Mouse (Mus musculus) thymus, adult 18-20 months (tissue): Measurements from ENCODE around the gene Fam107b.

Experiments
- DNase-seq, 2 experiments: peaks; one replicate each; pipeline ENCODE4 v3.0.0; 2022; ENCODE audit warnings: mixed read lengths in 2 of 2

Fam107b gene

DNA sequence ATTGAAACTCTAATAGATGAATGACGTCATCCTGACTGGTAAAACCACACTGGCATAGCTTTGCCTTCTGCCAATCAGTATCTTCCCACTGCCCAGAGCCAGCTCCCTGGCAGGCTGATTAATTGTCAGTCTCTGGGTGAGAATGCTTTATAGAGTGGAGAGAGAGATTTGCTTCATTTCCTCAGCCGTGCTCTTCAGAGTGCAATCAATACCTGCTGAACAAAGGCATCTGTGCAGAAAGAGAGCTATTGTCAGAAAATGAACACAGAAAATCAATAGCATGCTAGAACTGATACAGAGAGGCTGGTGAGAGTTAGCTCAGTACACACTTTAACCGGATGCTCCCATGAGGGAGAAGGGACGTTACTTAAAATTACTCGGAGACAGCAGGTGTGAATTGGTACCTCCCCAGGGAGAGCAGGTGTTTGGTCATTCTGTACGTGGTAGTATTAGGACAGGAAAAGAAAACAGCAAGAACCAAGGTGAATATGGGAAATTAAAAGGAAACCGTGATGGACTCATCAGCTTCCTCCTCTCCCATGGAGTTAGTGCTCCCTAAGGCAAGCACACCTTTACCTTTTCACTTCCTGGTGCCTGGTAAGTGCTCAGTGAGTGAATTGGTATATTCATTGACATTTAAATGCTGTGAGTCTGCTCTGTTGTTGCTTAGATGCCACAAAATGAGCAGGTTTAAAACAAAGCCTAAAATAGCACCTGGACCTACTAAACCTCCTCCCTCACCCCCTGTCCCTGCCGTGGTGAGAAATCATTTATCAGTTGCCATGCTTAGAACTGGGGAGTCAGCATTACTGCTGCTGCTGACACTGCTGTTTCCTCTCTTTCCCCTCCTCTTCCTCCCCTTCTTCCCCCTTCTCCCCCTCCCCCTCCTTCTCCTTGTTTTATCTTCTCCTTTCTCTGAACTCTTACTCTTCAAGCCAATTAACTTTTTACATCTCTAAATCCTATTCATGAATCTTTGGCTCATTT is 38.9 kb downstream of the Fam107b start:
- no peak for DNase-seq

DNA sequence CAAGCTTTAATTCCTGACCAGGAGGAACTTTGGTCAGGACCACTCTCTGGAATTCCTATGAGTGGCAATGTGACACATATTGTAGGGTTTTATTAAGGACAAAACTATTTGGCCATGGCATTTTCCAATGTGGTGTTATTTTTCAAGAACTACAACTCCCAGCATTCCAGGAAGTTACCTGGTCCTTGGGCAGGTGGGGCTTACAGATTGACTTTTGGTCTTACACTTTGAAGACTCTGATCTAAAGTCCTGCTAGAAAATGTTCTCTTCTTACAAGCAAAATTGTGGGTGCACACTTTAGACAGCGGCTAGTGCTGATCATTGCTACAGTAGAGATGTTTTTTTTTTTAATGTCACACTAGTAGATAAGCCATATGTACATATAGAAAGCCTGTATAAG is 48.2 kb downstream of the Fam107b start:
- no peak for DNase-seq

DNA sequence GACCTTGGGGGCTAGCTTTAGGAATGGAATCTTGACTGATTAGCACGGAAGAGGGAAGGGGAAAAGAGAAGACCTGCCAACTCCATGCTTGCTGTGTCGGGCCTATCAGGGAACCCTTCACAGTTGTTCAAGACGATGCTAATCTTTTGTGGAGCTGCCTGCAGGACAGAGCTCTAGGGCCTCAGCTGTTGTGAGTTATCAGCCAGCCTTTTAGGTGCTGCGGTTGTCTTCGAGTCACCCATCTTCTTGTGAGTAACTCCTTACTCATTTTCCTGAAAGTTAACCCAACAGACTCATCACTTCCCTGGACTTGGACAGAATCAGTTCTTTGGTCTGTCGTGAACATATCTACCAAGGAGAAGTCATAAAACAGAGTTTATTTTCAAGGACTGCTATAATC is 51.3 kb downstream of the Fam107b start:
- DNase-seq: no peak

DNA sequence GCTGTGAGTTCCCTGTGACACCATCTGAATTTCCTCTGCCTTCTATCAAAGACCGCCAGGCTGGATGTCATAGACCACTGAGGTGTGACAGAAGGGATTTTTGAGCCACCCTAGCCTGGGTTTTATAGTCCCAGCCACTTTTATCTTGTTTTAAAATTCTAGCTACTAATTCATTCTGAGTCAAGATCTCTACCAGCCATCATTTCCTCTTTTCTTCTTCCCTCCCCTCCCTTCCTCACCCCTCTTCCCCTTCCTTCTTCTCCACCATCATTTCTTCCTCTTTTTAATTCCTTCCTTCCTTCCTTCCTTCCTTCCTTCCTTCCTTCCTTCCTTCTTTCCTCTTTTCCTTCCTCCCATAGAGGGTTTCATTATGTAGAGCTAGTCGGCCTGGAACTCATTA is 51.9 kb downstream of the Fam107b start:
- DNase-seq: no peak

DNA sequence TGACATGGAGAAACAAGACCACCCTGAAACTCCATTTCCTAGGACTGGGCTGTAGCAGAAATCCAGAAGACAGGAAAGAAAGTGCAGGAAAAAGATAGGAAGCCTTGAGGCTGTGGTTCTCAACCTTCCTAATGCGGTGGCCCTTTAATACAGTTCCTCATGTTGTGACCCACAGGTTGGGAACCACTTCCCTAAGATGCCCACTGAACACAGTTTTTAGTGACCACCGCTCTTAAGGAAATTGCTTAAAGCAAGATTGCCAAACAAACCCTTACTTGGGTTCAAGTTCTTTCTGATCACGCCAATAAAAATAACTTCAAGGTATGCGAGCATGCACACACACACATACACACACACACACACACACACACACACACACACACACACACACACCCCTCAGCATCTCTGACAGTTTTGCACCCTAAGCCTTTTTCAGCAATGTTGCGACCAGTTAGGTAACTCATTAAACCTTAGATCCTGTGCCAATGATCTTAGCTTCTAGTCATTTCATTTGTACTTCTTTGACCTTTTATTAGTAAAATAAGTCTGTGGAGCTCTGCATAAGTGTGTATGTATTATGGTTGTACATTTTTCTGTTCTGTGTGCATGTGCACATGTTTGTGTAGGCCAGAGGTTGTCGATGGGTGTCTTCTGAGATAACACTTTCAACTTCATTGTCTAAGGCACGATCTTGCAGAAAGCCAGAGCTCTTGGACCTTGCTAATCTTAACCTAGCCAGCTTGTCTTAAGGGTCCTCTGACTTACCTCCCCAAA is 53.1 kb downstream of the Fam107b start:
- no peak for DNase-seq

DNA sequence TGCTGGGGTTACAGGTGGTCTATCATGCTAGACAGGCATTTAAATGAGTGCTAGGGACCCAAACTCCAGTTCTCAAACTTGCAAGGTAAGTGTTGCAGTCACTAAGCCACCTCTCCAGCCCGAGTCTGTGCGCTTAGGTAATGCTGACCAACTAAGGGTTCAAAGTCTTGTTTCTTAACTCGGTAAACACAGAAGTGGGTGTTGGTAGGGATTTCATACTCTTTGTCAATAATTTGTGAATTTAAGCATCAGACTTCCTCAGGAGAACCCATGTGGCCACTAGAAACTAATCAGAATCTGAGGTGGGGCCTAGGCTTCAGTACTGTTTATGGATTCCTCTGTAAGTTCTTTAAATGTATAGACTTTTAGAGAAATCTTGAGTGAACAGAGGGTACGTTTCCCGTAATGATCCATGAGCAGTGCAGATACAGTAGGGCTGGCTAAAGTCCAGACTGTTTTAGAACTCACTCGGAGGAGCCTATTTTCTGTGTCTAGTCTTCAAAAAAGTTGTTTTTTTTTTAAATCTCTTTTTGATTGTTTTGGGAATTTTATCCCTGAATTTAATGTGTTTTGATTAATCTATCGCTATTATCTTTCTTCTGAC is 53.8 kb downstream of the Fam107b start:
- no peak for DNase-seq

DNA sequence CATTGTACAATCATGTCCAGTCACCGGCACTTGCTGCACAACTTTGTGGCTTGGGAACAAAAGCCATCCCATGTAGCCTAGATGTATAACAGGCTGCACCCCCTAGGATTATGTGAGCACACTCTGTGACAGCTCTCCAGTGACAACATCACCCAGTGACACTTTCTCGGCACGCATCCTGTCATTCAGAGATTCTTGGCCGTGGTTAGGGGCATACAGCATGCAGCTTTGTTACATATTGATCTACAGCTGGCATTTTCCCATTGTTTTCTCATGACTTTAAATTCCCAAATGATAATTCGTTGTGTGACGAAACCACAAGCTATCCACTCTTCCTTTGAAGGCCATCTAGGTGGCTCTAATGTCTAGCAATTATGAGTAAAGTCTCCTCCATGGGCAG is 58.8 kb downstream of the Fam107b start:
- no peak for DNase-seq

DNA sequence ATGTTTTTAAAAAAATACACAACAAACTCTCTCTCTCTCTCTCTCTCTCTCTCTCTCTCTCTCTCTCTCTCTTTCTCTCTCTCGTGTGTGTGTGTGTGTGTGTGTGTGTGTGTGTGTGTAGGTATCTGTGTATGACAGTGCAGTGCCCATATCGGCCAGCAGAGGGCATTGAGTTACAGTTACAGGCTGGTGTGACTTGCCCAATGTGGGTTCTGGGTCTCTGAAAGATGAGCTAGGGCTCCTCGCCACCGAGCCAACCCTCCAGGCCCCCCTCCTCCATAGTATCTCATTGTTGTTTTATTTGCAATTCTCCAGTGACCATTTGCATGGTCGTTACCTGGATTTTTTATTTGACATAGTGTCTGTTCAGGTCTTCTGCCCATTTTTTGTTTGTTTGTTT is 59.5 kb downstream of the Fam107b start:
- peak in 1 of 2 experiments; percentile 28 for DNase-seq

DNA sequence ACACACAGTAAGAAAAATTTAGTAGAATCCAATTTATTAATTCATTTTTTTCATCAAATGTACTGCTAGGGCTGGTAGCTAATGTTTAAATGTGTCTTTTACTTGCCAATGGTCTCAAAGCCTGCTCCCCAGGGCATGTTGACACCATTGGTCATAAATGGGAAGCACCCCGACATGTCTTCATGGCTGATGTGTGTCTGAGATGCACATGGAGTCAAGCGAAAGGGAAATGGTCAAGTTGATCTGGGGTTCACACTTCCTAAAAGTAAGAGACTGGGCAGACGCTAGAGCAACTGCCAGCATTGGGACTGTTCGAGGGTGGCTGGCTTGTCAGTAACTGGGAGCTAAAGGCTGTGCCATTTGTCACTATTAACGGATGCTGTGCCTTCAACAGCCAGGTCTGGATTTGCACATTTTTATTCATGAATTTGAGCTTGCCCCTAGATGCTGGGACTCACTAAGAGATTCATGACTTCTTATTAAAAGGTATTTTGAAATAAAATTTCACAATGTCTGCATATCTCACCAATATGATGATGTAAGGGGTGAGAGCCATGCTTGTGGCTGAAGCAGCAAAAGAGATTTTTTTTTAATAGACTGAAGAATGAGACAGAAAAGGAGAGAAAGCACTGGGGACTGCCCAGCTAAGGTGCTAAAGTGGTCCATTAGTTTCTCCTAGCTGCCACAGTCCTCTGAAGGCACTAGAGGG is 60.6 kb downstream of the Fam107b start:
- no peak for DNase-seq

DNA sequence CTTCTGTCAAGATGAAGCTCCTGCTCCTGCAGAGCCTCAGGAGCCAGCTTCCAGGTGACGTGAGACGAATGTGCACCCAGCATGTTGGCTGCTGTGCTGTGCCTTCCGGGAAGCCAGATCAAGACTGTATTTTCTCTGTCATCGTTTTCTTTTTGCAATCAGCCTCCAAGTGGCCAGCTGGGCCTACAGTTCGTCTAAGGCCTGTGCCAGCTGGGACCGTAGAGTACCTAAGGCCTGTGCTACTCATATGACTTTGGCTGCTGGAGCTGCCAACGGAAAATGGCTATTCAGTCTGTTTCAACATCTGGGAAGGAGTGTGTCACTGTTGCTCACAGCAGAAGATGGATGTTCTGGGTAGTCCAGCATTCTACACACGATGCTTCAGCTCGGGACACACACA is 62.8 kb downstream of the Fam107b start:
- no peak for DNase-seq

DNA sequence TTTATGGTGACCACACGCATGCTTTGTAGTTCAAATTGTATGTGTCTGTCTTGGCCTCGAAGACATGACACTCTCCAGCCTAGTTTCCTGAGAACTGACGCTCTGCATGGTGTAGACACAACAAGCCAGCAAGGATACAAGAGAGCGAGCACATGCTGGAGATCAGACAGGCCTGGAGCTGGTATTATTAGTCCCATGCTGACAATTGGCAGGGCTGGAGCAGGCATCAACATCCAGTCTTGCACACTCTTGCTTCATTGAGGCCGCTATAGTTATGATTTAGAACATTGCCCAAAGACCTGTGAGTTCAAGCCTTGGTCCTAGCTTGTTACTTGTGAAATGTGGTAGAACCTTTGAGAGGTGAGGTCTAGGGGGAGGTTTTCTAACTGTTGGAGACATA is 66.5 kb downstream of the Fam107b start:
- no peak for DNase-seq

DNA sequence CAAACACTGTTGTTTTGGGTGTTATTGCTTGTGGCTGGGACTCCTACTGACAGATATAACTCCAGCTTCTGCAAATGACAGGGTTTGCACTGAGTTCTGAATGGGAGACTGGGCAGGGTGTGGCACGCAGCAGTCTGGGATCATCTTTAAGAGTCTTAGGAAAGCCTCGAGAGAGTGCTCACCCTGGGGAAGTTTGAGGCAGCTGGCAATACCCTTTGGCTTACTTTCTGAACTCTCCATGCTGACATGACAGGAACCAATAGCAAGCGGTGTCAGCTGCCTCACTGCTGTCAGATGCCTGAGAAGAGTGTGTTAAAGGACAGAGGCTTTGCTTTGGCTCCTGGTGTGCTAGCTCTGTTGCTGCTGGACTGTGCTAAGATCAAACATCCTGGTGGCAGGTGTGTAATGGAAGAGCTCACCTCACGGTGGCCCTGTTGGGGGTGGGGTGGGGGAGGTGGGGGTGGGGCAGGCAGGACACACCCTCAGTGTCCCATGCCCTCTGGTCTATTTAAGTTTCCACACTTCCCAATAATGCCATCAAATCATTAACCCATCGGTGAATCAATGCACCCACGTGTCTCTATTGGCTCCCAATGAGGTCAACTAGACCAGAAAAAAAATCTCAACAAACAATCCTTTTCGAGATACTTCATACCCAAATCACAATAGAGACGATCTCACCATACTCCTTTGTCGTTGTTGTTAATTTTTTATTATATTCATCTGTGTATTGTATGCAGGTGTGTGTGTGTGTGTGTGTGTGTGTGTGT is 70.9 kb downstream of the Fam107b start:
- DNase-seq: no peak

DNA sequence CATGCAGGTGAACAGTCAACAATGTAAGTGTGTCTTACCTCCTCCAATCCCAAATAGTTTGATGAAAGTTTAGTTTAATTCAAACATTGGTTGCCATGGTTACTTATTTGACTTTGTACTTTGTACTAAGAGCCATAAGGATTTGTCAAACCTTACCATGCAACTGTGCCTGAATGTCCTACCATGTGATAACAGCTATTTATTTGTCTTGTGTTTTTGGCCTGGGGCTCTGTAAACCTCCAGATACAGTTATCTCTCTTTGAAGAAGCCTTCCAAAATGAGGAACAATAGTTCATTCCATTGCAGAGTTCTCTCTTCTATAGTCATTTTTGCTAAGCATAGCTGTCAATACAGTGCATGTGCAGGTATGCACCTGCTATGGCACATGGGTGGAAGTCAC is 72.7 kb downstream of the Fam107b start:
- no peak for DNase-seq

DNA sequence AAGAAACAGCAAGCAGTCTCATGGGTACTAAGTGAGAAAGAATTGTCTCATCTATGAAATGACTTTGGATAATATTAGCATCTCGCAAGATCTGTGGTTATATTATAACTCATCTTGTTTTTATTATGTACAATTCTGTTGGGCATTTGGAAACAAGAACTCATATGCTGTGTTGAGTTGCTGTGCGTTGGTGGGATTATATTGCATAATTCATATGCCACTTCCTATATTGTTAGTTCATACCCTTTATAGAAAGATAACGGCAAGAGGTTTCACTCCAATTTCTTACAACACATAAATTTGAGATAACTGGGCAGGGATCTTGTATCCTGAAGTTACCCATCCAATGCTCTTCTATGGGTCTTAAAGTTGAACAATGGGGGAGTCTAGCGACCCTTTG is 75.5 kb downstream of the Fam107b start:
- DNase-seq: no peak

DNA sequence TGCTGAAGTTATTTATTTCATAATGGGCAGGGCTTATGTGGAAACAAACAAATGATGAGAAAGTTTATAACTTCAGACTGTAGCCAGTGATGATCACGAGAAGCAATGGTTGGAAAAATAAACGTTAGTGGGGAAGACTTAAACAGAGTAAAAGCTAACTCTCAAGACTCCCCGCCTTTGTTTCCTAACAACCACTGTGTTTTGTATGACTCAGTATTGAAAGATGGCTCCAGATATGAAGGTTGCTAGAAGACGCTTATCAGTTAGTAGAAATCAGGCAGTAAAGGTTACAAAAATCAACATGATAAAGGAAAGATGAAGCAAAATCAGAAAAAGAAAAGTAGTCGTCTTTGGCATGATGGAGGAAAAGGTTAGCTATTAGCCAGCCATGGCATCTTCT is 78.9 kb downstream of the Fam107b start:
- no peak for DNase-seq

DNA sequence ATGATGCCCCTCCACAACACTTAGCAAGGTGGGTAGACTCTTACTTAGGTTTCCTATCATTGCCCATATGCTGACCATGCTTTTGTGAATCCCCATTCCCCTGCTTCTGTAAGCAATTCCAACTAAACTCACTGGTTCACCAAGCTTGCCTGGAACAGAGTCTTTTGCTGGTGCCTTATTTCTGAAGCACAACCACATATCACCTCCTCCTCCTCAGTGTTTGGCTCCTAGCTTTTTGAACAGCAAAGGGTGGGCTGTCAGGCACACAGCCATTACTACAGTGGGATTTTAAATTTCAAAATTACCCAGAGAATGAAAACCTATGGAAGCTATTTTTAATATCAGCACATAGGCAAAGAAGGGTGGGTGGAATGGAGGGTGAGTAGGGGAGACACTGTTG is 84.3 kb downstream of the Fam107b start:
- DNase-seq: no peak

DNA sequence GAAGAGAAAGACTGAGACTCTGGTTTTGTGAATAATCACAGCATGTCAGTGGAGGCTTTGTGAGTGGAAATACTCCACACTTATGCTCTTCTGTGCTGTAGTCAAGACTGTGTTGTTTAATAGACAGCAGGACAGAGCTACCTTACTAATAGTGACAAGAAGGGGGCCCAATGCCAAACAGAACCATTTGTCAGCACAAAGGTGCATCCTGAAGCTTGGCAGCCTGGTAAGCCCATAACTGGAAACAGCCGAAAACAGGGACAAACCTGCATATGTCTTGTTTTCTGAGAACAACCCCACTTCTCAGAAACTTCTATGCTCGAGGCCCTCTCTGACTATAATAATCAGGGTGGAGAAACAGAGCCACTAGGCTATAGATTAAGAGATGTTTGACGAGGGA is 85.8 kb downstream of the Fam107b start:
- no peak for DNase-seq

DNA sequence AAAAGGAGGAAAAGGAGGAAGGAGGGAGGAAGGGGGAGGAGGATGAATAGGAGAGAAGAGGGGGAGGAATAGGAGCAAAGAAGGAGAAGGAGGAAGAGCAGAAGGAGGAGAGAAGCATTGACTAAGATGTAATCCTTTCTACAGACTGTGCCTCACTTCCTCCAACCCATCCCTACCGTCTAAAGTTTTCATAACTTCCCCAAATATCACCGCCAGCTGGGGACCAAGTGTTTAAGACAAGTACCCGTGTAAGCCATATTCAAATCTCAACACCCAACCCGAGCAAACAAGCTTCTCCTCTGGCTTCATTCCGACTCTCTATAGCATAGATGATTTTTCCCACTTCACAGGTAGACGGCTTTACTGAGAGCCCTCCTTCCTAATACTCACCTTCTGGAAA is 86.5 kb downstream of the Fam107b start:
- peak in 1 of 2 experiments; percentile 28 for DNase-seq

DNA sequence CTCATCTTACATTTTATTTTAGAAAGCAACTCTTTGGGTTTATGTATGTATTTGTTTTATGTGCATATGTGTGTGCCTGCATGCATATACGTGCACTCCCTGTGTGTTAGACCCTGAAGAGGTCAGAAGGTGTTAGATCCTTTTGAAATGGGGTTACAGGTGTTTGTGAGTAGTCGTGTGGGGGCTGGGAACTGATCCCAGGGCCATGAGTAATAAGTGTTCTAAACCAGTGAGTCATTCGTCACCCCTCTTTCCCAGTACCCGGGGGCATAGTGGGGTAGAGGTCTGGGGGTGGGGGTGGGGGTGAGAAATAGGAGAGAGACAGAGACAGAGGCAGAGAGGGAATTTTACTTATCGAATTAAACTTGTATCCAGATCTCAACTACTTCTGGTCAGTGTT is 87.1 kb downstream of the Fam107b start:
- DNase-seq: peak in 1 of 2 experiments; percentile 48

DNA sequence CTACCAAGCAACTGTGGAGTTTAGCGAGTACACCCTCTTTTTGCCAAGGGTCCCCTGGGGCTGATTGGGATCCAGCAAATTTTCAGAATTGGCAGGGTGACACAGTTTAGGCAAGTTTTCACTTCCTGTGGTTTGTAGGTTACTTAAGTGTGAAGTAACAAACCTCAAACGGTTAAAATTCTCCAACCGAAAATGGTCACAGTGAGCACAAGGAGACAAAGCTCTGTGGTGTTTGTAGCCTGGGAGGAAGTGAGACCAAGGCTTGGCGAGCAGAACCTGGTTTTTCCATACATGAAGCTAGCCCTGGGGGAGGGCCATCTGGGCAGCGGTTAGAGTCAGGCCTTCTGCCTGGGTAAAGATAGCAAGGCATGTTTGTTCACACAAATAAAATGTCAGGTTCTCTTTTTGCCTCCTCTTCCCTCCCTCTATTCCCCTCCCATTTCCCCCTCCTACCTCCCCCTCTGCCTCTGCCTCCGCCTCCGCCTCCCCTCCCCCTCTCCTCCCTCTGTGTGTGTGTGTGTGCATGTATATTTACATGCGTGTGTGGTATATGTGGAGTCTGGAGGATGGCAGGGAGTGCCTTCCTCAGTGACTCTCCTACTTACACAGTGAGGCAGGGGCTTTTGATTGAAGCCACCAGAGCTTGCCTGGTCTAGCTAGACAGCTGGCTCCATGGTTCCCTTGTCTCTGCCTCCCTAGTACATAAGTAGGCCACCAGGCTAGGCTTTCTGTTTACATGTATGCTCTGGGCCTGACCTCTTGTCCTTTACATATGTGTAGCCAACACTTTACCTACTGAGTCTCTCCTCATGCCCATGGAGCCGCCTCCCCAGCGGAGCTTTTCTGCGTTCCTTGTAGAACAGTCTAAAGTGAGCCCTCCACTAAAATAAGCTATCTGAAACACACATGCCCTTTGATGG is 87.8 kb downstream of the Fam107b start:
- DNase-seq: peak; percentile 61 to 76

DNA sequence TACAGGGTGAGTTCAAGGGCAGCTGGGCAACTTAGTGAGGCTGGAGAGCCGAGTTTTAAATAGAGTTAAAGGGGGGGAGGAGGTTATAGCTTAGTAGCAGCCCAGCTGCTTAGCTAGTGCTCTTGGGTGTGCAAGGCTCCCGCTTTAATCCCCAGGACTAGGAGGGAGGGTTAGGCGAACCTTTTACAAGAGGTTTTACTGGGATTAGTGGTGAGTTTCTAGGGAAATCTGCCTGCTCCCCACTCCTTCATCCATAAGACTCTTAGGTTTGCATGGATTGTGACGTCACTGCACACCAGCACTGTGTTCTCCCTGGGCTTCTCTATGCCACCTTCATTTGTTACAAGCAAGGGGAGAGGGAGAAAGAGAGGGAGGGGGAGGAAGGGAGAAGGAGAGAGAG is 88.6 kb downstream of the Fam107b start:
- DNase-seq: peak in 1 of 2 experiments; percentile 20
